Mouse (Mus musculus) colon, adult 2 months (tissue): ENCODE data around the gene Bicdl2. TPM values are rescaled to one million over a fixed set of nuclear protein-coding genes. Genes with fewer than 3 reads are reported as not detected.

Experiments used
- polyA plus RNA-seq: library from polyadenylated mRNA; depleted of rRNA; stranded (reverse); fragments of >200 nt; gene quantifications from 2 replicates; pipeline ENCODE4 v1.2.3, GENCODE M21; 2012; rRNA removed

The Bicdl2 gene
- polyA plus RNA-seq, result 18.5 and 18.9 TPM in 2 replicates

GRCm38 (mm10) chr17:23660117-23660875 is at the start of gene Bicdl2:
Bicdl2 (plus strand) TSS chr17:23660506.

GRCm38 (mm10) chr17:23644613-23645495 is 15.5 kb upstream of the Bicdl2 start, which contains the start of gene Mmp25:
Mmp25 (minus strand) TSS chr17:23645277.

DNA sequence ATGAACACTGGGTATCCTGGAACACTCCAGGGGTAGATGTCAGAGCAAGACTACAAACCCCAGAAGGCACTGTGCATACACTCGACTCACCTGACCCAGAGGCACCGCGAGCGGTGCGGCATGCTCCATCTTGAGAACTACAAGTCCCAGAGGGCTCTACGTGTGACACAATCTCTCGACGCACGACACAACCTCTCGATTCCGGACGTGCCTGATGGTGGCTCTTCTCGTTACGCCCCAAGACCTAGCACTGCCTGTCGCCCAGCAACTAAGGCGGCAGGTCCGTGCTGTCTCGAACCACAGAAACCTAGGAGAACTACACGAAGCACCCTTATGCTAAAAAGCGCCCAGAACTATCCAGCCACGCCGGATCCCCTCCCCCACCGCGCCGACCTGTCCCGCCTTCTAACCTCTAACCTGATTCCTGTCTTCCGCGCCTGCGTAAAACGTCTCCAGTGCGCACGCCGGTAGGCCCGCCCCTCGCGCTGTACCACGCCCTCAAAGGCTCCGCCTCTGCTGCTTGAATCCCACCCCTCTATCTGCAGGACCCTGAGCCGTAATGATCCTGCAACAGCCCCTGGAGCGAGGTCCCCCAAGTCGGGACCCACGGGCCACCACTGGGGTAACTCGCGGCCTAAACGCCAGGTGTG is 13.2 kb downstream of the Bicdl2 start, which contains the start of the genes Hcfc1r1 and Thoc6:
Gene Hcfc1r1 (plus strand): TSS at position 173 of the 650 bp plus-strand sequence.
Gene Thoc6 (minus strand): TSS at position 459 of the 650 bp plus-strand sequence.

GRCm38 (mm10) chr17:23677236-23677679 is 17.0 kb downstream of the Bicdl2 start, which contains the start of gene Tnfrsf12a:
Tnfrsf12a (minus strand) TSS chr17:23677468.

DNA sequence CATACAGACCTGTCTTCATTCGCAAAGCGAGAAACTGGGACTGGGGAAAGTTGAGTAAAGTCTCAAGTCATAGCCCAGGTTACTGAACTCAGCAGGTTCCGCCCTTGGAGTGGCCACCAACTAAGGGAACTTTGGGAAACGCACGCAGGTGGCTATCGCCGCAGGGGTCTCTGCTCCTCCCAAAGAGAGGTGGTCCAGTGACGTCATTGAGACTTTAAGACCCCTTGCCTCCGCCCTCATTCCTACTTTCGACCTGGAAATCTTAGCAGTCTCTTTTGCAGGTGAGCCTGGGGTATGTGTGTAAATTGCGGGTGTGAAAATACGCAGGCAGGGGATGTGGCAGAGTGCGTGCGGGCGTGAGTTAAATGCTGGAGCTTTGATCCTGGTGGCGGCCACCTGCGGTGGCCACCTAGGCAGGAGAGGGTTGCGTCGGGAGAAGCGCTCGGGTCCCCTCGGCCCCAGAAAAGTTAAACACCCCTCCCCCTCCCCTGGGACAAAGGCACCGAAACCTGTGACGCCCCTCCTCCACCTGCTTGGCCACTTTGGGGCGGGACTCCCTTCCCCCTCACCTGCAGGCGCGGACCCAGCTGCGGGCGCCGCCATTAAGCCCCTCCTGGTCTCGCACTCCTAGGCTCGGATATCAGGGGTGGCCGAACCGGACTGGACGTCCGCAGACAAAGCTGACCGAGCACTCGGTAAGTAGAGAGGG is 19.0 kb downstream of the Bicdl2 start, which contains the start of gene Cldn6:
Gene Cldn6 (plus strand): TSS at position 123 of the 709 bp plus-strand sequence.

DNA sequence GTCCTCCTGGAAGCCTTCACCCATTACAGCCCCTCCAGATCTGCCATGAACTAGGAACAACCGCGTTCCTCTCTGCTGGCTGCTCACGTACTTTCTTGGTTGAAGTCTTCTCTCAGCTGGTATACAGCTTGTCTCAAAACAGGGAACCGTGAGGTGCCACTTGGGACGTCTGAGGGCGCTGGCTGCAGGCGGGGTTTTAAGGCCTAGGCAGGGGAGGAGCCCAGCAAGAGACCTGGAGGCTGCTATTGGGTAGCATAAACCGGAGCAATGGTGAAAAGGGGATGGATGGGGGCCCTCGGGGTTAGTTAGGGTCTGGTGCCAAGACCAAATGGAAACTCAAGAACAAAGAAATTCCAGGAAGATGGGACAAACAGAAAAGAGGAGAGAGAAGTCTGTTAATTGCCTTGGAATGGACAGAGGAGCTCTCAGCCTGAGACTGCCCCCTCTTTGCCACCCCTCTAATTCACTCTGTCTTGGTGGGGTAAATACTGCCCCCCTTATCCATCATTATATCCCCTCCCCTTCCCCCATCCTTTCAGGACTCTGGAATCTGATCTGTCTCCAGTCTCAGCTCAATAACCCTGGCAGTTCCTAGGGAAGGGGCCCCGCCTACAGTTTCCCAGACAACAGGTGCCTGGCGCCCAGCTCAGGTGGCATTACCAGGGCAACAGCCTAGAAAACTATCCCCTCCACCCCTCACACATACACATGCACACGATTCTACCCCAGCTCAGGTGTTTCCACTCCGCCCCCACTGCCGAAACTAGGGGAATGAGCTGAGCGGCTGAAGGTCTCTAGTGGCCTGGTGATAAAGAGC is 23.8 kb downstream of the Bicdl2 start, which contains the start of gene Cldn9:
Gene Cldn9 (minus strand): TSS at position 171 of the 817 bp plus-strand sequence.

Other genes with a start within 250 kb of the Bicdl2 start
- gene Vmn2r117, start 180.8 kb upstream of the Bicdl2 start, polyA plus RNA-seq, result not detected in 2 replicates
- gene Zfp213, start 96.3 kb upstream of the Bicdl2 start, polyA plus RNA-seq, result 15.2 and 15.6 TPM in 2 replicates
- 11.5 and 11.8 TPM in 2 replicates for gene Zfp13, start 61.0 kb upstream of the Bicdl2 start, polyA plus RNA-seq
- gene Zscan10, start 59.6 kb upstream of the Bicdl2 start, polyA plus RNA-seq, result not detected in 2 replicates
- gene Mmp25, start 15.2 kb upstream of the Bicdl2 start, polyA plus RNA-seq, result 0.32 and 0.51 TPM in 2 replicates
- 362 and 417 TPM in 2 replicates for gene Hcfc1r1, start 13.1 kb downstream of the Bicdl2 start, polyA plus RNA-seq
- 20.1 and 25.6 TPM in 2 replicates for gene Thoc6, start 13.4 kb downstream of the Bicdl2 start, polyA plus RNA-seq
- gene Tnfrsf12a, start 17.0 kb downstream of the Bicdl2 start, polyA plus RNA-seq, result 32.1 and 32.9 TPM in 2 replicates
- 0.53 TPM in 1 of 2 replicates, not detected in the other for gene Cldn6, start 18.7 kb downstream of the Bicdl2 start, polyA plus RNA-seq
- 0.37 and 0.46 TPM in 2 replicates for gene Cldn9, start 23.5 kb downstream of the Bicdl2 start, polyA plus RNA-seq
- gene 1520401A03Rik, start 62.3 kb downstream of the Bicdl2 start, polyA plus RNA-seq, result 0.09 TPM in 1 of 2 replicates, not detected in the other
- gene Pkmyt1, start 65.8 kb downstream of the Bicdl2 start, polyA plus RNA-seq, result 61.5 and 71.9 TPM in 2 replicates
- 392 and 448 TPM in 2 replicates for gene Paqr4, start 80.4 kb downstream of the Bicdl2 start, polyA plus RNA-seq
- 14.8 and 15.8 TPM in 2 replicates for gene Kremen2, start 85.3 kb downstream of the Bicdl2 start, polyA plus RNA-seq
- 30.4 and 32.2 TPM in 2 replicates for gene Flywch1, start 111.1 kb downstream of the Bicdl2 start, polyA plus RNA-seq
- 15.4 and 24.0 TPM in 2 replicates for gene Flywch2, start 125.6 kb downstream of the Bicdl2 start, polyA plus RNA-seq
- gene Srrm2, start 130.0 kb downstream of the Bicdl2 start, polyA plus RNA-seq, result 521 and 552 TPM in 2 replicates
- gene Elob, start 168.6 kb downstream of the Bicdl2 start, polyA plus RNA-seq, result 551 and 740 TPM in 2 replicates
- gene Prss33, start 175.6 kb downstream of the Bicdl2 start, polyA plus RNA-seq, result 0.24 and 0.87 TPM in 2 replicates
- gene Prss32, start 183.3 kb downstream of the Bicdl2 start, polyA plus RNA-seq, result 1,354 and 1,658 TPM in 2 replicates
- 1.9 and 6.1 TPM in 2 replicates for gene Prss41, start 183.7 kb downstream of the Bicdl2 start, polyA plus RNA-seq
- gene Prss21, start 207.6 kb downstream of the Bicdl2 start, polyA plus RNA-seq, result not detected in 2 replicates
- gene Dcpp1, start 220.4 kb downstream of the Bicdl2 start, polyA plus RNA-seq, result not detected in 2 replicates
- not detected in 2 replicates for gene Dcpp2, start 220.4 kb downstream of the Bicdl2 start, polyA plus RNA-seq